Mouse (Mus musculus) limb, embryonic 12.5 days (tissue): ENCODE results near the gene Rnf43. TPM values are rescaled to one million over a fixed set of nuclear protein-coding genes. Genes with fewer than 3 reads are reported as not detected.

Source experiments
- ATAC-seq: fragments of 200-750 bp; cut with Nextera tagmentation; 2 replicates; pipeline ENCODE4 v1.8.0; 2017; ENCODE audit warnings: low read depth, moderate TSS enrichment; ENCODE audit not compliant: insufficient number of reproducible peaks, insufficient read depth, low FRiP score, low TSS enrichment
- H3K27ac ChIP-seq: fragments of 300-500 bp; sonication (generic); 2 replicates; pipeline ENCODE4 v1.5.1; 2016; ENCODE audit warnings: mild to moderate bottlenecking, moderate library complexity
- H3K27me3 ChIP-seq: fragments of 300-500 bp; sonication (generic); 2 replicates; pipeline ENCODE4 v1.6.1; 2016; ENCODE audit warnings: mild to moderate bottlenecking, moderate library complexity
- H3K36me3 ChIP-seq: fragments of 300-500 bp; sonication (generic); 2 replicates; pipeline ENCODE4 v1.6.1; 2016; ENCODE audit warnings: mild to moderate bottlenecking, moderate library complexity
- H3K4me1 ChIP-seq: fragments of 300-500 bp; sonication (generic); replicated peaks from 2 replicates; pipeline ENCODE4 v1.6.1; 2016
- H3K4me2 ChIP-seq: fragments of 300-500 bp; sonication (generic); 2 replicates; pipeline ENCODE4 v1.6.1; 2016; ENCODE audit warnings: mild to moderate bottlenecking, moderate library complexity
- H3K4me3 ChIP-seq: fragments of 300-500 bp; sonication (generic); replicated peaks from 2 replicates; pipeline ENCODE4 v1.5.1; 2016; ENCODE audit warnings: mild to moderate bottlenecking
- H3K9ac ChIP-seq: fragments of 300-500 bp; sonication (generic); replicated peaks from 2 replicates; pipeline ENCODE4 v1.6.1; 2016; ENCODE audit warnings: mild to moderate bottlenecking, moderate library complexity
- H3K9me3 ChIP-seq: fragments of 300-500 bp; sonication (generic); 2 replicates; pipeline ENCODE4 v1.6.1; 2016; ENCODE audit warnings: mild to moderate bottlenecking, moderate library complexity
- WGBS: fragments of 180-500 bp; shearing (Covaris S2); methylation state at CpG from one replicate; pipeline ENCODE4 v1.1.7; 2016; 5-methylcytosine and 5-hydroxymethylcytosine counted together
- polyA plus RNA-seq: library from polyadenylated mRNA; unstranded; fragments of >200 nt; fragmentation: Nextera tagmentation; extraction: Ambion mirVana; gene quantifications from 2 replicates; pipeline ENCODE4 v1.2.1, GENCODE M21; 2016

Rnf43 gene
- polyA plus RNA-seq, 1 experiment from 2014 or later: 2.8 TPM

- Histone ChIP-seq H3K4me2 (no peak overlapping the region), H3K27ac (no peak overlapping the region), H3K9ac (no peak overlapping the region), H3K36me3 (no peaks in the 10 kb centered on the region), H3K27me3 (no peaks in the 10 kb centered on the region), H3K9me3 (no peaks in the 10 kb centered on the region), H3K4me3 (no peak overlapping the region), H3K4me1 (no peaks in the 10 kb centered on the region)
- no peak for ATAC-seq
- WGBS: 58% methylated on average over 5 of the region's 5 CpGs
These were observed 15.2 kb downstream of the Rnf43 start for GRCm38 (mm10) chr11:87677756-87678155.

GRCm38 (mm10) chr11:87678545-87678944 lies 16.0 kb downstream of the Rnf43 start:
- ATAC-seq: no peak

DNA sequence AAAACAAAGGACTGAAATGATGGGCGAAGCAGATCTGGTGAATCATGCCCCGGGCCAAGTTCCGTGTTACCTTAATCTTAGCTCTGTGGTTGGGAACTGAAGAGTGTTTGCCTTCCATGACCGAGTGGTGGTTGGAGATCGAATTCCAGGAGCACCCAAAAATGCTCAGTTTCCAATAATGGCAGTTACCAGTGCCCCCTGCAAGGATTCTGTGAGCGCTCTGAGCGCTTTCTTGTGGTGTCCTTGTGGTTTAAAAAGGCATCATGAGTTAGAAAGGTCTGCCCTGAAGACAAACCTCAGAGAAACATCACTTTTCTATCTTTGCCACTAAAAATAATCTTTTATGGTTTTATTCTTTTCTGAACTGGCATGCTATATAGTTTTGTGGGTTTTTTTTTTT lies 16.5 kb downstream of the Rnf43 start:
- Histone ChIP-seq H3K27me3 (no peaks in the 10 kb centered on the region), H3K4me2 (no peak overlapping the region), H3K4me1 (peaks cover 5% of the 10 kb centered on the region; the same call in 1 of the 2 replicates), H3K4me3 (no peak overlapping the region), H3K9me3 (no peaks in the 10 kb centered on the region), H3K36me3 (no peaks in the 10 kb centered on the region), H3K9ac (no peak overlapping the region), H3K27ac (no peak overlapping the region)
- 86% methylated on average over 7 of the region's 7 CpGs for WGBS
- ATAC-seq: no peak

More at GRCm38 (mm10) chr11:87678545-87678944, 16.0 kb downstream of the Rnf43 start:
- 72% methylated on average over 4 of the region's 4 CpGs for WGBS
- H3K27ac ChIP-seq: no peak overlapping the region
- H3K9ac ChIP-seq: no peak overlapping the region
- no peak overlapping the region for H3K4me2 ChIP-seq
- H3K4me3 ChIP-seq: no peak overlapping the region
- peaks cover 5% of the 10 kb centered on the region; the same call in 1 of the 2 replicates for H3K4me1 ChIP-seq
- H3K27me3 ChIP-seq: no peaks in the 10 kb centered on the region
- H3K36me3 ChIP-seq: no peaks in the 10 kb centered on the region
- no peaks in the 10 kb centered on the region for H3K9me3 ChIP-seq

- Histone ChIP-seq H3K4me3 (no peak overlapping the region), H3K27me3 (no peaks in the 10 kb centered on the region), H3K4me1 (peaks cover 5% of the 10 kb centered on the region; the same call in 1 of the 2 replicates), H3K9ac (no peak overlapping the region), H3K9me3 (no peaks in the 10 kb centered on the region), H3K36me3 (no peaks in the 10 kb centered on the region), H3K27ac (no peak overlapping the region), H3K4me2 (no peak overlapping the region)
- 81% methylated on average over 9 of the region's 9 CpGs for WGBS
- ATAC-seq: no peak
These were observed 18.3 kb downstream of the Rnf43 start for GRCm38 (mm10) chr11:87680786-87681185.

DNA sequence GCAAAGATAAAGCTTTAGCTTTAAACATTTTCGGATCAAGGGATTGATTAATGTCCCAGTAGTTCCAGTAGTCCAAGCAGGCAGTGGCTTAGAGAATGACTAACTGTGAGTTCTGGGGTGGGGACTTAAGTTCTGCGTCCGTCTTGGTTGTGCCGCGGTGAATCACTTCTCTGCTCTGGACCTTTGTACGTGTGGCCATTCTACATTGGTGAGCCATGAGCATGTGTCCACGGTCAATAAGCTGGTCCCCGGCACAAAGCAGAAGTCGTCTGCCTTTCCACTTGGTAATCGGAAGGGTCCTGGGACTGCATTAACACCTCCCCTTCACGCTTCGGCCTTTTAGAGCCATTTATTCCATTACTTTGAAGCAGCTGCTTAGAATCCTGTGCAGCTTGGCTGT lies 19.6 kb downstream of the Rnf43 start:
- Histone ChIP-seq H3K27me3 (no peaks in the 10 kb centered on the region), H3K36me3 (no peaks in the 10 kb centered on the region), H3K9me3 (no peaks in the 10 kb centered on the region), H3K27ac (no peak overlapping the region), H3K4me2 (no peak overlapping the region), H3K9ac (no peak overlapping the region), H3K4me3 (no peak overlapping the region), H3K4me1 (peaks cover 5% of the 10 kb centered on the region; the same call in 1 of the 2 replicates)
- WGBS: 59% methylated on average over 12 of the region's 12 CpGs
- no peak for ATAC-seq

- 29% methylated on average over 13 of the region's 13 CpGs for WGBS
- H3K4me1 ChIP-seq: peaks cover 12% of the 10 kb centered on the region; the same call in 1 of the 2 replicates
- H3K27me3 ChIP-seq: peaks cover 3% of the 10 kb centered on the region; the same call in 1 of the 2 replicates
- no peak for ATAC-seq
- H3K36me3 ChIP-seq: no peaks in the 10 kb centered on the region
- H3K4me2 ChIP-seq: no peak overlapping the region
- no peak overlapping the region for H3K4me3 ChIP-seq
- H3K27ac ChIP-seq: no peak overlapping the region
- H3K9me3 ChIP-seq: no peaks in the 10 kb centered on the region
- no peak overlapping the region for H3K9ac ChIP-seq
These were observed 20.5 kb downstream of the Rnf43 start for GRCm38 (mm10) chr11:87682838-87683571.

DNA sequence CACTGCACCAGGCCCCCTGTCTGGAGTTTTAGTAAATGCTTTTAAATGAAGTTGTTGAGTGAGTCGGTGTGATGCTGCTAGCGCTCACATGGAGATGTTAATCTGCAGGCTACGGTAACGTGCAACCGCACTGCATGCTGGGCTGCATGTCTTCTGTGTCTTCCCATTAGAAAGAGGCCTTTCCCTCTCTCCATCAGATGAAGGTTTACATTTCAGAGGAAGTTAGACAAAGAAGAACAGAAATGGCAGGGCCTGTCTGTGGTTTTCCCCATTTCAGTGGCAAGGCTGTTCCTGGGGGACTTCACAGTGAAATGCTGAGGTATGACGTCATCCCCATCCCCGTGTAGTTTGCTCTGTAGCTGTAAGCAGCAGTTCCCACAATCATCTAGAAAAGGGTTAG lies 23.9 kb downstream of the Rnf43 start:
- no peaks in the 10 kb centered on the region for H3K36me3 ChIP-seq
- no peak overlapping the region for H3K9ac ChIP-seq
- no peak overlapping the region for H3K4me3 ChIP-seq
- peaks cover 7% of the 10 kb centered on the region; the same call in 1 of the 2 replicates for H3K27me3 ChIP-seq
- no peak for ATAC-seq
- 60% methylated on average over 7 of the region's 7 CpGs for WGBS
- H3K4me2 ChIP-seq: no peak overlapping the region
- no peaks in the 10 kb centered on the region for H3K9me3 ChIP-seq
- H3K4me1 ChIP-seq: peaks cover 29% of the 10 kb centered on the region
- H3K27ac ChIP-seq: no peak overlapping the region

DNA sequence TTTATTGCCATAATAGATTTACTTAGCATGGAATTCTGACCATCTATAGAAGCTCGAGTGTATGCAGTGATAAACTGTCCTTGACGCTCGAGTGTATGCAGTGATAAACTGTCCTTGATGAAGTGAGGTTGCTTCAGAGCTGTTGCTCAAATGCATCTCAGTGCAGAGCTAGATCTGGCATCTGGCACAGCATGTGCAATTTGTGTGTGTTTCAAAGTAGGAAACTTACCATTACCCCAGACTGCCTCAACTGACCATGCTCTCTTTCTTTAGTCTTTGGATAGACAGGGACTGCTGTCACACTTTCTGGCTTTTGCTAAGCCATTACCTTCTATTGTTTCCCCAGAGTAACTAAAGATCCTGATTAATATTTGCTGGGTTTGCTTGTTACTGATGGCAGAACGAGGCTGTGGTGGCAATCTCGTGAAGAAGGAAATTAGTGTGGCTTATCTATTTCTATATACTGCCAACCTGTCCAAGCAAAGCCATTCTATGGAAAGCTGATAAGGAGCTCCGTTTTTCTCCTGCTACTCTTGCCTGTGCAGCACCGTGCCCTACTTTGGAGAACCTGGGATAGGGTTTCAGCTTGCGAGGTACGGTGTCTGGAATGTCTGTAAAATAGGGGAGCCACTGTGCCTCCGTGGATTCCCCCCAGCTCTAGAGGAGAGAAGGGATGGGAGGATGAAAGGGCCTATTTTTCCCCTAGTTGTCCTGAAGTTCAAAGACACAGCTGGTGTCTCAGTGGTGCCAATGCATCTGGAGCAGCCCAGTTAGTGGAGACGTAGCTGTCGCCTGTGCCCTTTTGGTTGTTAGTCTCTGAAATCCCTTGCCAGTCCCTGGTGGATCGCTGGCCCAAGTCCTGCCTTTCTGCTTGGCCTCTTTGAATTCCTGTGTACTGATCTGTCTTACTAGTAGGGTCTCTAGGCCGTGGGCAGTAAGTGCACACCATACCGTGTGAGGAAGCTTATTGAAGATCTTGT lies 25.0 kb downstream of the Rnf43 start:
- no peak overlapping the region for H3K9ac ChIP-seq
- peaks cover 29% of the 10 kb centered on the region for H3K4me1 ChIP-seq
- H3K27me3 ChIP-seq: peaks cover 7% of the 10 kb centered on the region; the same call in 1 of the 2 replicates
- H3K4me2 ChIP-seq: no peak overlapping the region
- H3K27ac ChIP-seq: no peak overlapping the region
- WGBS: 72% methylated on average over 15 of the region's 15 CpGs
- no peak for ATAC-seq
- H3K36me3 ChIP-seq: no peaks in the 10 kb centered on the region
- H3K9me3 ChIP-seq: no peaks in the 10 kb centered on the region
- H3K4me3 ChIP-seq: no peak overlapping the region

DNA sequence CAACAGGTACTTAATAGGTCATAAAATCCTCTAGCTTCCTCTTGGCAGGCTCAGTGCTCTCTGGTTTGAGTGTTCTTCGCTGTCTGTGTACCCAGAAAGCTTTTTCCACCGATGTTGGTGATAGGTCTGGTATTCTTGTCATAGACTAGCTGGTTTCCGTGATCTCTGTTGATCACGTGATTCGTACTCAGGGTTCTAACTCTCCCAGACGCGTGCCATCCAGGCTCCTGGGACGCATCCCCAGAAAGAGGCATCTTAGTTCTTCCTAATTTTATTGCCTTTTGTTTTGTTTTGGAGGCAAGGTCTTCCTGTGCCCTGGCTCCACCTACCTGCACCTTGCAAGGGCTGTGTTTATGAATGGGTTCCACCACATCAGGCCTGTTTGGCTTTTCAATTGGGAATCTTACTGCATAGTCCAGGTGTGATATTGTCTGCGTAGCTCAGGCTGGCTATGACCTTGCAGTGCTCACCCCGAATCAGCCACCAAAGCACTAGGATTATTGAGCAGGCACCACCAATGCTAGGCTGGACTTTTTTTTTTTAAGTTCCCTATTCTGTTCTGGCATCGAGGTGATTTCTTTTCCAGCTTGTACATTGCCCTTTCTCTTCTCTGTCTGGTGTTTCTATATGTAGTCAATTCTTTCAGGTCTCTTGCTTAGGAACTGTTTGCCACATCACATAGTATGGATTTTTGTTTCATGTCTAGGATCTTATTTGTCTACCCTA lies 26.1 kb downstream of the Rnf43 start:
- Histone ChIP-seq H3K9me3 (no peaks in the 10 kb centered on the region), H3K4me3 (no peak overlapping the region), H3K4me1 (peaks cover 23% of the 10 kb centered on the region), H3K4me2 (no peak overlapping the region; the same call in 1 of the 2 replicates), H3K27me3 (peaks cover 7% of the 10 kb centered on the region; the same call in 1 of the 2 replicates), H3K36me3 (no peaks in the 10 kb centered on the region), H3K27ac (no peak overlapping the region), H3K9ac (no peak overlapping the region)
- 73% methylated on average over 11 of the region's 11 CpGs for WGBS
- ATAC-seq: no peak

DNA sequence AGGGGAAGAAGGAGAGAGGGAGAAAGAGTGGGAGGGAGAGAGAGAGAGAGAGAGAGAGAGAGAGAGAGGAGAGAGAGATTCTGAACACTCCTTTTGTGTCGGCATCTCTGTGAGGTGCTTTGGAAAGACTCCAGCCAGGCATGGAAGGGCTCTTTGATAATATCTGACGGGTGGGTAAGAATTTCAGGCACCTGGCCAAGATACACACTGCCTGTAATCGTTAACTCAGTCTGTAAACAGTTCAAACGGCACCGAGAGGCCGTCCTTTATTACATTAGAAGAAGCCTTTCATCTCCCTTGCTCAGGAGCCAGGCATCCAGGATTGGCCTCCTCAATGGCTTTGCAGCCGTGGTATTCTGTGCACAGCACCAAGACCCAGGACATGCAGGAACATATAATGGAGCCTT lies 26.9 kb downstream of the Rnf43 start:
- 5% methylated on average over 7 of the region's 7 CpGs for WGBS
- Histone ChIP-seq H3K4me1 (peaks cover 23% of the 10 kb centered on the region), H3K9ac (no peak overlapping the region), H3K4me2 (peak overlapping the region; percentile 31), H3K9me3 (no peaks in the 10 kb centered on the region), H3K27me3 (peaks cover 7% of the 10 kb centered on the region; the same call in 1 of the 2 replicates), H3K36me3 (no peaks in the 10 kb centered on the region), H3K27ac (no peak overlapping the region), H3K4me3 (no peak overlapping the region)
- ATAC-seq: 0 out of 2 replicates have a peak, but pooled peaks have one; percentile 26
